Mouse (Mus musculus): ENCODE results near the gene Lifr.

Lifr gene

GRCm38 (mm10) chr15:7203606-7204330 is 113.4 kb downstream of the Lifr start:
- no peak for DNase-seq (ENCODE audit: low spot score)

- DNase-seq (ENCODE audit: low spot score), result no peak
These were observed 114.5 kb downstream of the Lifr start for GRCm38 (mm10) chr15:7204917-7205316.

GRCm38 (mm10) chr15:7206110-7206509 is 115.7 kb downstream of the Lifr start:
- DNase-seq (ENCODE audit: low spot score), result no peak

DNA sequence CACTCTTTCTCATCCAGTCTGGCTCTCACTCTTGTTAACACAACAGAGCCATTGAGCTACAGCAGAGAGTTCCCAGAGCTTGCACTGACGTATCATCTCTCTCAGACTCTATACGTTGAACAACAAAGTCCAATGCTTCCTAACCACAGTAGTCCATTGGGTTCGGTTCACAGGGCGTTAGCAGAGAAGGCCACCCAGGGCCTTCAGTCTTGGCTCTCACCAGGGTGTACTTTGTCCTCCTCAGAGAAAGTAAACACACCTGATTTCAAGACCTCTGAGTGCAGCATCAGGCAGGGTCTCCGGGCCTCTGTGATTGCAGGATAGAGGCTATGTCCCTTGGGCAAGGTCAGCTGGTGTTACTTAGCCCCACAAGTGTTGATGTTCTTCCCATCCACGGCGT is 116.9 kb downstream of the Lifr start:
- no peak for DNase-seq (ENCODE audit: low spot score)

GRCm38 (mm10) chr15:7208180-7208579 is 117.8 kb downstream of the Lifr start:
- DNase-seq (ENCODE audit: low spot score), result no peak

- DNase-seq (ENCODE audit: low spot score), result no peak
These were observed 123.3 kb downstream of the Lifr start for GRCm38 (mm10) chr15:7213683-7214082.

DNA sequence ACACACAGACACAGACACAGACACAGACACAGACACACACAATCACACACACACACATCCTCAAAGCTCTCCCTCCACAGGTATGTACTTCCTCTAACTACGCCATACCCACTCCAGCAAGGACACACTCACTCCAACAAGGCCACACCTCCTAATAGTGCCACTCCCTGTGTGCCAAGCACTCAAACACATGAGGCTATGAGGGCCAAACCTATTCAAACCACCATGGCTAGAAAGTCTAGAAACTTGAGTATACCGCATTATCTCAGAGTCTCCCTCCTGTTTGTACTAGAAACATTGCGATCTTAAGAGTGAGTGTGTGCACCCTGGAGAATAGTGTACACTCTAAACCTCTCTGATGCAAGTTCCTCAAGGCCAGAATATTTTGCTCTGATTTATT is 125.4 kb downstream of the Lifr start:
- no peak for DNase-seq (ENCODE audit: low spot score)

DNA sequence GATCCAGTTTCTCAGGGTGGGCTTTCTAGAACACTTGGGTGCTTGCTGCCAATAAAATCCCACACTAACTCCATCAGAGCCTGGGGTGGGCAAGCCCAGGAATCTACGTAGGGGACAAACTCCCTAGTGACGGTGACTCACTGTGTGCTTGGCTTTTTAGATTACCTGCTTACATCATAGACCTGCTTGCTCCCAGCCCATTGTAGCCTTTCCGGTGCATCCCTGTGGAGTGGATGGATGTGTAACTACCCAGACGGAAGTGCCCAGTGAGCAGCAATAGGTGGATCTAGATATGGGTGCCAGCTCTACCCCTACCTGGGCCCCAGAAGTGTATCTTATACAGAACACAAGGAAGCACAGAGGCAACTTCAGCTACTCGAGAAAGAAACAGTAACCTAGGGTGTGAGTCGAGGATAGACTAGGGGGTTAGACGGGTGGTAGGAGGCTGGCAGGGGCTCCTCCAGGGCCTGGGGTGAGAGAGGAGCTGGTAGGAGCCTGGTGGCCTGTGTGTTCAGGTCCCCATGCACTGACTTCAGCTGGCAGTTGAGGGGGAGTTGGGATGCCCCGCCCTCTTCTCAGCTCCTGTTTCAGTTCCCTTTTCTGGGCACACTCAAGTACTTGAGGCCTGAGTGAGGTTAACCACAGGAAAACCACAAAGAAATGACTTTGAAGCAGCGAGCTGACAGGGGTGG is 126.3 kb downstream of the Lifr start:
- no peak for DNase-seq (ENCODE audit: low spot score)

- DNase-seq (ENCODE audit: low spot score), result no peak
These were observed 126.8 kb downstream of the Lifr start for GRCm38 (mm10) chr15:7217273-7217598.

- no peak for DNase-seq (ENCODE audit: low spot score)
These were observed 132.4 kb downstream of the Lifr start for GRCm38 (mm10) chr15:7222809-7223208.

GRCm38 (mm10) chr15:7224151-7224775 is 133.8 kb downstream of the Lifr start:
- DNase-seq (ENCODE audit: low spot score), result no peak

GRCm38 (mm10) chr15:7226225-7226624 is 135.8 kb downstream of the Lifr start:
- peak; percentile 45 for DNase-seq (ENCODE audit: low spot score)

- no peak for DNase-seq (ENCODE audit: low spot score)
These were observed 143.1 kb downstream of the Lifr start for GRCm38 (mm10) chr15:7233393-7234090.

- no peak for DNase-seq (ENCODE audit: low spot score)
These were observed 149.5 kb downstream of the Lifr start for GRCm38 (mm10) chr15:7239904-7240303.

GRCm38 (mm10) chr15:7240950-7241349 is 150.5 kb downstream of the Lifr start:
- DNase-seq (ENCODE audit: low spot score), result no peak

GRCm38 (mm10) chr15:7242161-7242850 is 151.9 kb downstream of the Lifr start:
- no peak for DNase-seq (ENCODE audit: low spot score)

All from ovary, postnatal 10 days (tissue).